Mouse (Mus musculus): Measurements from ENCODE around the gene Slc38a4.

DNA sequence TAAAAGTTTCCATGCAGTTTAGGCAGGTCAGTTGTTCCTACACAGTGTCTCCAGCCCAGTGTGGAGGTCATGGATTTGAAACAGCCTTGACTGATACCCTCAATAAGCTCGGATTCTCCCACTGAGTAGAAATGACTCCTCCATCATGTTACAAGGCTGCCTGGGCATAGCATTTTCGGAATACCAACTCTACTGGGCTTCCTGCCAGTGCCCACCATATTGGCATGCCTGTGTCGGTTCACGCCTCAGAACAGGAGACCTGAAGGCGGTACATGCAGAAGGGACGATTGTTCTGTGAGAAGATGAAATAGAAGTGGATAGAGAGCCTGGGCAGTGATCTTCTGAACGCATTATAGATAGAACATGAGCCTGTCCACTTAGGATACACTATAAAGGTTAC lies 53.9 kb downstream of the Slc38a4 start:
- TF ChIP-seq POLR2A (IDR thresholded peaks at IDR 0.05; ENCODE audit: extremely low read depth, insufficient read depth, low read length): no peak
- TF ChIP-seq CTCF (IDR thresholded peaks at IDR 0.05; ENCODE audit: extremely low read depth, insufficient read depth, low read length): no peak

Measured in cortical plate, adult 2 months (tissue).